Mouse (Mus musculus) lung, adult 2 months (tissue): ENCODE data around the gene Adgrv1.

Experiments
- CTCF ChIP-seq: fragments of 200-500 bp; IDR thresholded peaks from 2 replicates; pipeline ENCODE4 v1.5.1; 2011; ENCODE audit warnings: mild to moderate bottlenecking, low read length, control low read depth; ENCODE audit not compliant: insufficient read depth
- POLR2A ChIP-seq: fragments of 200-500 bp; IDR thresholded peaks from 2 replicates; pipeline ENCODE4 v1.6.1; 2011; ENCODE audit warnings: low read depth, mild to moderate bottlenecking, control low read depth, low read length, borderline replicate concordance; ENCODE audit errors: extremely low read depth

- no peak for TF ChIP-seq CTCF
- TF ChIP-seq POLR2A: no peak
Observed at GRCm38 (mm10) chr13:81239836-81240235, 393.1 kb downstream of the Adgrv1 start.
